Mouse (Mus musculus) lung, postnatal 0 days (tissue): ENCODE measurements around the gene Sp1.

Source experiments
- CTCF ChIP-seq: IDR thresholded peaks from 2 replicates; pipeline ENCODE4 v1.5.1; 2016; ENCODE audit warnings: antibody characterized with exemption, mild to moderate bottlenecking
- EP300 ChIP-seq: IDR thresholded peaks from 2 replicates; pipeline ENCODE4 v1.6.1; 2016; ENCODE audit warnings: antibody characterized with exemption, mild to moderate bottlenecking, control low read depth

GRCm38 (mm10) chr15:102458050-102458736 lies 52.2 kb downstream of the Sp1 start:
- no peak for TF ChIP-seq CTCF
- TF ChIP-seq EP300: no peak
